Mouse (Mus musculus): ENCODE measurements at regions not wholly inside any gene's neighbourhood (a gene's known extent, or its start where the extent isn't known, plus 50 kb on each side); places are given as distances from the start of the nearest gene placed in this dataset.

GRCm38 (mm10) chrX:18838668-18839067 is 377.5 kb upstream of the 4930578C19Rik start:
- TF ChIP-seq POLR2A (IDR thresholded peaks at IDR 0.05; ENCODE audit: borderline replicate concordance, control insufficient read depth, low read depth, low read length) (no peak), CTCF (IDR thresholded peaks at IDR 0.05; ENCODE audit: control insufficient read depth, insufficient read depth, low read length) (no peak)
